Mouse (Mus musculus): Measurements from ENCODE around the gene Wscd2. TPM values are rescaled to one million over a fixed set of nuclear protein-coding genes. Genes with fewer than 3 reads are reported as not detected.

Gene Wscd2
- polyA plus RNA-seq, 1 experiment from 2014 or later = 0.06 TPM

DNA sequence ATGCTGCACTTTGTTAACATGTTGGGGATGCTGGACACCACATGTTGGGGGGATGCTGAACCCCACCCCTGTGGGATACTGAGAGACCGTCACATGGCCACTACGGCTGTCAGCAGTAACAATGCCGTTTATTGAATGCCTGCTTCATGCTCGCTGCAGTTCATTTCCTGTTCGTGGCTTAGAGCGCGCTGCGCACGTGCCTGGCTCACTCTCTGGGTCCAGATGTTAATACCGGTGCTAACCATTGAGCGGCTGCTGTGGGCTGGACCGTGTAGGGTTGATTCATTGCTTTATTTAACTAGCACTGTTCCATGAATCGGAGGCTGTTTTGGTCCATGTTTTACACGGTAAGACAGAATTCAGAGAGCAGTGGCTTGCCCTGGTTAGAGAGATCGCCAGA, 64.0 kb downstream of the Wscd2 start:
- Histone ChIP-seq H3K36me3 (ENCODE audit: control insufficient read depth, insufficient read depth) (no peaks in the 10 kb centered on the region), H3K27me3 (ENCODE audit: control insufficient read depth, insufficient read depth, low read depth, low read length) (peaks cover 3% of the 10 kb centered on the region), H3K9me3 (replicated peaks; ENCODE audit: control insufficient read depth, low read length) (no peaks in the 10 kb centered on the region), H3K4me2 (ENCODE audit: low read depth, low read length) (no peak overlapping the region), H3K4me3 (ENCODE audit: low read depth, low read length) (no peak overlapping the region), H3K27ac (ENCODE audit: low read length) (no peak overlapping the region), H3K4me1 (ENCODE audit: control insufficient read depth, low read depth, low read length) (no peaks in the 10 kb centered on the region), H3K9ac (ENCODE audit: low read depth, low read length) (no peak overlapping the region)
- WGBS (ENCODE audit: insufficient replicate concordance) = 30% methylated on average over 15 of the region's 15 CpGs
- no peak for ATAC-seq (ENCODE audit: low read depth)

GRCm38 (mm10) chr5:113554571-113554970, 64.4 kb downstream of the Wscd2 start:
- H3K27me3 ChIP-seq (ENCODE audit: control insufficient read depth, insufficient read depth, low read depth, low read length) = peaks cover 3% of the 10 kb centered on the region
- H3K4me1 ChIP-seq (ENCODE audit: control insufficient read depth, low read depth, low read length) = no peaks in the 10 kb centered on the region
- no peak overlapping the region for H3K4me3 ChIP-seq (ENCODE audit: low read depth, low read length)
- WGBS (ENCODE audit: insufficient replicate concordance) = 64% methylated on average over 2 of the region's 2 CpGs
- no peaks in the 10 kb centered on the region for H3K36me3 ChIP-seq (ENCODE audit: control insufficient read depth, insufficient read depth)
- H3K9ac ChIP-seq (ENCODE audit: low read depth, low read length) = no peak overlapping the region
- H3K27ac ChIP-seq (ENCODE audit: low read length) = no peak overlapping the region
- H3K9me3 ChIP-seq (replicated peaks; ENCODE audit: control insufficient read depth, low read length) = no peaks in the 10 kb centered on the region
- no peak overlapping the region for H3K4me2 ChIP-seq (ENCODE audit: low read depth, low read length)
- no peak for ATAC-seq (ENCODE audit: low read depth)

GRCm38 (mm10) chr5:113555684-113556083, 65.6 kb downstream of the Wscd2 start:
- no peak overlapping the region for H3K9ac ChIP-seq (ENCODE audit: low read depth, low read length)
- no peak overlapping the region for H3K4me3 ChIP-seq (ENCODE audit: low read depth, low read length)
- H3K27ac ChIP-seq (ENCODE audit: low read length) = no peak overlapping the region
- 47% methylated on average over 2 of the region's 2 CpGs for WGBS (ENCODE audit: insufficient replicate concordance)
- no peaks in the 10 kb centered on the region for H3K4me1 ChIP-seq (ENCODE audit: control insufficient read depth, low read depth, low read length)
- H3K36me3 ChIP-seq (ENCODE audit: control insufficient read depth, insufficient read depth) = no peaks in the 10 kb centered on the region
- no peak overlapping the region for H3K4me2 ChIP-seq (ENCODE audit: low read depth, low read length)
- peaks cover 3% of the 10 kb centered on the region for H3K27me3 ChIP-seq (ENCODE audit: control insufficient read depth, insufficient read depth, low read depth, low read length)
- no peak for ATAC-seq (ENCODE audit: low read depth)
- H3K9me3 ChIP-seq (replicated peaks; ENCODE audit: control insufficient read depth, low read length) = no peaks in the 10 kb centered on the region

GRCm38 (mm10) chr5:113558065-113558464, 67.9 kb downstream of the Wscd2 start:
- no peaks in the 10 kb centered on the region for H3K4me1 ChIP-seq (ENCODE audit: control insufficient read depth, low read depth, low read length)
- 61% methylated on average over 8 of the region's 8 CpGs for WGBS (ENCODE audit: insufficient replicate concordance)
- H3K27ac ChIP-seq (ENCODE audit: low read length) = no peak overlapping the region
- no peaks in the 10 kb centered on the region for H3K27me3 ChIP-seq (ENCODE audit: control insufficient read depth, insufficient read depth, low read depth, low read length)
- no peak overlapping the region for H3K9ac ChIP-seq (ENCODE audit: low read depth, low read length)
- H3K4me2 ChIP-seq (ENCODE audit: low read depth, low read length) = no peak overlapping the region
- H3K36me3 ChIP-seq (ENCODE audit: control insufficient read depth, insufficient read depth) = no peaks in the 10 kb centered on the region
- no peak for ATAC-seq (ENCODE audit: low read depth)
- H3K9me3 ChIP-seq (replicated peaks; ENCODE audit: control insufficient read depth, low read length) = no peaks in the 10 kb centered on the region
- H3K4me3 ChIP-seq (ENCODE audit: low read depth, low read length) = no peak overlapping the region

DNA sequence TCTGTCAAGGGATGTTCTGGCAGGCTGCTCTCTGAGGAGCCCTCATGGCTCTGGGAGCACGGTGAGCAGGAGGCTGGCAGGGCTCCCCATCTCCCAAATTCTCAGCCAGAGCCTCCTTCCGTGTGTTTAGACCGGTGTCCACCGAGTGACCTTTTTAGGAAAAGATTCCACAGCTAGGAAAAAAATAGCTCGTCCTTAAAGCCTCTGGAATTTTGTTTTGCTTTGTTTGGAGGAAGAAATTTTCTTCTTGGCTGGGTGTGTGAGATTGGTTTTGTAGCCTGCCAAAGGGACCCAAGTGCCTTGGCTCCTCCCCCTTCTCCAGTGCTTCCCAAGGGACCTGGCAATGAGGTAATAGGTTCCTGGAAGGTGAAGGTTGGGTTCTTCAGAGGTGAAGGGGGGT, 69.5 kb downstream of the Wscd2 start:
- ATAC-seq (ENCODE audit: low read depth) = no peak
- 56% methylated on average over 5 of the region's 5 CpGs for WGBS (ENCODE audit: insufficient replicate concordance)
- no peak overlapping the region for H3K4me3 ChIP-seq (ENCODE audit: low read depth, low read length)
- H3K4me1 ChIP-seq (ENCODE audit: control insufficient read depth, low read depth, low read length) = no peaks in the 10 kb centered on the region
- no peaks in the 10 kb centered on the region for H3K36me3 ChIP-seq (ENCODE audit: control insufficient read depth, insufficient read depth)
- H3K27me3 ChIP-seq (ENCODE audit: control insufficient read depth, insufficient read depth, low read depth, low read length) = no peaks in the 10 kb centered on the region
- H3K27ac ChIP-seq (ENCODE audit: low read length) = no peak overlapping the region
- H3K9ac ChIP-seq (ENCODE audit: low read depth, low read length) = no peak overlapping the region
- no peak overlapping the region for H3K4me2 ChIP-seq (ENCODE audit: low read depth, low read length)
- no peaks in the 10 kb centered on the region for H3K9me3 ChIP-seq (replicated peaks; ENCODE audit: control insufficient read depth, low read length)

GRCm38 (mm10) chr5:113564463-113564862, 74.3 kb downstream of the Wscd2 start:
- no peaks in the 10 kb centered on the region for H3K4me1 ChIP-seq (ENCODE audit: control insufficient read depth, low read depth, low read length)
- H3K36me3 ChIP-seq (ENCODE audit: control insufficient read depth, insufficient read depth) = no peaks in the 10 kb centered on the region
- no peak overlapping the region for H3K4me3 ChIP-seq (ENCODE audit: low read depth, low read length)
- H3K27ac ChIP-seq (ENCODE audit: low read length) = no peak overlapping the region
- 22% methylated on average over 4 of the region's 4 CpGs for whole genome bisulfite sequencing (ENCODE audit: insufficient replicate concordance)
- no peaks in the 10 kb centered on the region for H3K27me3 ChIP-seq (ENCODE audit: control insufficient read depth, insufficient read depth, low read depth, low read length)
- H3K9me3 ChIP-seq (replicated peaks; ENCODE audit: control insufficient read depth, low read length) = no peaks in the 10 kb centered on the region
- no peak overlapping the region for H3K9ac ChIP-seq (ENCODE audit: low read depth, low read length)
- no peak for ATAC-seq (ENCODE audit: low read depth)
- no peak overlapping the region for H3K4me2 ChIP-seq (ENCODE audit: low read depth, low read length)

- no peak overlapping the region for H3K4me2 ChIP-seq (ENCODE audit: low read depth, low read length)
- H3K9me3 ChIP-seq (replicated peaks; ENCODE audit: control insufficient read depth, low read length) = no peaks in the 10 kb centered on the region
- H3K27me3 ChIP-seq (ENCODE audit: control insufficient read depth, insufficient read depth, low read depth, low read length) = no peaks in the 10 kb centered on the region
- no peak overlapping the region for H3K27ac ChIP-seq (ENCODE audit: low read length)
- H3K4me3 ChIP-seq (ENCODE audit: low read depth, low read length) = no peak overlapping the region
- no peak for ATAC-seq (ENCODE audit: low read depth)
- WGBS (ENCODE audit: insufficient replicate concordance) = 54% methylated on average over 10 of the region's 10 CpGs
- no peak overlapping the region for H3K9ac ChIP-seq (ENCODE audit: low read depth, low read length)
- H3K4me1 ChIP-seq (ENCODE audit: control insufficient read depth, low read depth, low read length) = no peaks in the 10 kb centered on the region
- no peaks in the 10 kb centered on the region for H3K36me3 ChIP-seq (ENCODE audit: control insufficient read depth, insufficient read depth)
These were observed 75.1 kb downstream of the Wscd2 start for GRCm38 (mm10) chr5:113565101-113565854.

- Histone ChIP-seq H3K9me3 (replicated peaks; ENCODE audit: control insufficient read depth, low read length) (no peaks in the 10 kb centered on the region), H3K27ac (ENCODE audit: low read length) (no peak overlapping the region), H3K9ac (ENCODE audit: low read depth, low read length) (no peak overlapping the region), H3K4me1 (ENCODE audit: control insufficient read depth, low read depth, low read length) (no peaks in the 10 kb centered on the region), H3K4me3 (ENCODE audit: low read depth, low read length) (no peak overlapping the region), H3K27me3 (ENCODE audit: control insufficient read depth, insufficient read depth, low read depth, low read length) (no peaks in the 10 kb centered on the region), H3K4me2 (ENCODE audit: low read depth, low read length) (no peak overlapping the region), H3K36me3 (ENCODE audit: control insufficient read depth, insufficient read depth) (no peaks in the 10 kb centered on the region)
- no peak for ATAC-seq (ENCODE audit: low read depth)
- WGBS (ENCODE audit: insufficient replicate concordance) = 54% methylated on average over 12 of the region's 12 CpGs
These were observed 75.7 kb downstream of the Wscd2 start for GRCm38 (mm10) chr5:113565858-113566257.

DNA sequence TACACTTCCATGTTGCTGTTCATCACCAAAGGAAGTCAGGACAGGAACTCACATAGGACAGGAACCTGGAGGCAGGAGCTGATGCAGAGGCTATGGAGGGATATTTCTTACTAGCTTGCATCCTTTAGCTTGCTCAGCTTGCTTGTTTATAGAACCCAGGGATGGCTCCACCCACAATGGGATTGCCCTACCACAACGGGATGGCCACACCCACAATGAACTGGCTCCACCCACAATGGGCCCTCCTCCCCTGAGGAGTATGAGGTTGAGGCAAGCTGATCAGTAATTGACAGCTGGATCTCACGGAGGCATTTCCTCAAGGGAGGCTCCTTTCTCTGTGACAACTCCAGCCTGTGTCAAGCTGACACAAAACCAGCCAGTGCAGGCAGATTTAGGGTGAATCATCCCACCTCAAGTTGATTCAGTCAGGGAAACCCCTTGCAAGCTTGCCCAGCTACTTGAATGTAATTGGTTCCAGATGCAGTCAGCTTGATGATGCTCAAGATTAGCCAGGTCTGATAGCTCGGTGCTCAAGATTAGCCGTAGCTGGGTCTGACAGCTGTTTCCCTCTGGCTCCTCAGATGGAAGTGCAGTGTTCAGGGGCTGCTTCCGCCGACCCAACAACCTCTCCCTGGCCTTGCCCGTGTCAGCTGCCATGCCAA, 80.1 kb downstream of the Wscd2 start:
- WGBS (ENCODE audit: insufficient replicate concordance) = 36% methylated on average over 7 of the region's 7 CpGs
- H3K27me3 ChIP-seq (ENCODE audit: control insufficient read depth, insufficient read depth, low read depth, low read length) = no peaks in the 10 kb centered on the region
- no peak overlapping the region for H3K4me3 ChIP-seq (ENCODE audit: low read depth, low read length)
- no peaks in the 10 kb centered on the region for H3K36me3 ChIP-seq (ENCODE audit: control insufficient read depth, insufficient read depth)
- H3K9ac ChIP-seq (ENCODE audit: low read depth, low read length) = no peak overlapping the region
- no peak overlapping the region for H3K27ac ChIP-seq (ENCODE audit: low read length)
- no peaks in the 10 kb centered on the region for H3K4me1 ChIP-seq (ENCODE audit: control insufficient read depth, low read depth, low read length)
- H3K9me3 ChIP-seq (replicated peaks; ENCODE audit: control insufficient read depth, low read length) = no peaks in the 10 kb centered on the region
- no peak overlapping the region for H3K4me2 ChIP-seq (ENCODE audit: low read depth, low read length)
- no peak for ATAC-seq (ENCODE audit: low read depth)

Data from liver, embryonic 16.5 days (tissue).